In the genomic region with DNA sequence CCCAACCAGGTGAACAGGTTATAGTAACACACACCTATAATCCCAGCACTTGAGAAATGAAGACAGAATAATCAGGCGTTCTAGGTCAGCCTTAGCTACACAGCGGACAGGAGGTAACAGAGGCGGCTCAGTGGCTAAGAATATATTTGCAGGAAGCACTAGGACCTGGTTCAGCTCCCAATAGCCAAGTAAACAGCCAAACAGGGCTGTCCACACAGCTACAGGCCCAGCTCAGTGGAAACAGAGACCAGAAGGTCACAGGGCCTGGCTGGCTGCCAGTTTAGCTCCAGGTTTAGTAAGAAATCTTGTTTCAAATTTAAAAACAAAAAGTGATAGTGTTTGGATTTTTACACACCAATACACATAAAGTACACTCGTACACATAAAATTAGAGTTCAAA, we compare ENCODE assay signal across 20 mouse cellular contexts. TPM values are rescaled to one million over a fixed set of nuclear protein-coding genes. Genes with fewer than 3 reads are reported as not detected.
DNase-seq lines count a peak whose midpoint lies in the region; ATAC-seq and TF ChIP-seq lines count a peak whose summit lies in the region.
"Had no signal": no experiment of that assay in that cellular context is flagged by ENCODE, and none has a peak within 500 bp of the region (broad histone marks: within the 10 kb centered on the region; RNA-seq: fewer than 3 reads in every experiment).

No protein-coding gene starts in this region.

- WGBS in lung, embryonic 14.5 days = 73% methylated on average over 4 of the region's 4 CpGs
- WGBS in lung, adult 2 months = 72% methylated on average over 4 of the region's 4 CpGs
- 88% methylated on average over 4 of the region's 4 CpGs for WGBS in forebrain, embryonic 16.5 days
- 84% methylated on average over 4 of the region's 4 CpGs for WGBS in forebrain, embryonic 12.5 days

- no peaks in the 10 kb centered on the region for H3K9me3 ChIP-seq in lung, embryonic 14.5 days (ENCODE audit: low read depth, low read length)
- no peaks in the 10 kb centered on the region for H3K9me3 ChIP-seq in forebrain, embryonic 16.5 days (ENCODE audit: control insufficient read depth, low read length)
- H3K9me3 ChIP-seq in forebrain, embryonic 12.5 days = no peaks in the 10 kb centered on the region
- H3K9me3 ChIP-seq: embryonic facial prominence, embryonic 12.5 days; forebrain, embryonic 10.5 days; G1E; limb, embryonic 12.5 days; stomach, embryonic 15.5 days had no signal

- H3K4me2 ChIP-seq in lung, embryonic 14.5 days = no peak overlapping the region
- H3K4me2 ChIP-seq in forebrain, embryonic 16.5 days (ENCODE audit: low read length) = no peak overlapping the region
- H3K4me2 ChIP-seq in forebrain, embryonic 12.5 days = no peak overlapping the region
- H3K4me2 ChIP-seq: embryonic facial prominence, embryonic 12.5 days; limb, embryonic 12.5 days; stomach, embryonic 15.5 days had no signal

- H3K36me3 ChIP-seq in lung, embryonic 14.5 days (ENCODE audit: insufficient read depth) = peaks cover 17% of the 10 kb centered on the region; the same call in 1 of the 2 replicates
- no peaks in the 10 kb centered on the region for H3K36me3 ChIP-seq in forebrain, embryonic 16.5 days (ENCODE audit: control insufficient read depth, insufficient read depth)
- no peaks in the 10 kb centered on the region for H3K36me3 ChIP-seq in forebrain, embryonic 12.5 days (replicated peaks)
- H3K36me3 ChIP-seq: G1E; stomach, embryonic 15.5 days had no signal

- peaks cover 8% of the 10 kb centered on the region; the same call in 1 of the 2 replicates for H3K27me3 ChIP-seq in lung, embryonic 14.5 days (ENCODE audit: insufficient read depth, low read length)
- H3K27me3 ChIP-seq in forebrain, embryonic 16.5 days (replicated peaks; ENCODE audit: control insufficient read depth, insufficient read depth, low read length) = peaks cover 27% of the 10 kb centered on the region
- H3K27me3 ChIP-seq in forebrain, embryonic 12.5 days = peaks cover 53% of the 10 kb centered on the region

- H3K27ac ChIP-seq in lung, embryonic 14.5 days (ENCODE audit: low read depth) = no peak overlapping the region
- H3K27ac ChIP-seq in forebrain, embryonic 16.5 days (ENCODE audit: low read length) = no peak overlapping the region
- no peak overlapping the region for H3K27ac ChIP-seq in forebrain, embryonic 12.5 days
- H3K27ac ChIP-seq: embryonic facial prominence, embryonic 12.5 days; forebrain, embryonic 10.5 days; limb, embryonic 12.5 days; stomach, embryonic 15.5 days had no signal

- ATAC-seq in lung, embryonic 14.5 days (ENCODE audit: insufficient read depth) = no peak
- no peak for ATAC-seq in forebrain, embryonic 16.5 days
- no peak for ATAC-seq in forebrain, embryonic 12.5 days (ENCODE audit: low FRiP score)

- H3K4me1 ChIP-seq in lung, embryonic 14.5 days (ENCODE audit: insufficient read depth) = no peaks in the 10 kb centered on the region
- no peaks in the 10 kb centered on the region for H3K4me1 ChIP-seq in lung, adult 2 months (ENCODE audit: control insufficient read depth, insufficient read depth, low read length)
- no peaks in the 10 kb centered on the region for H3K4me1 ChIP-seq in forebrain, embryonic 16.5 days (replicated peaks; ENCODE audit: control insufficient read depth, insufficient read depth, low read length)
- H3K4me1 ChIP-seq in forebrain, embryonic 12.5 days = no peaks in the 10 kb centered on the region
- H3K4me1 ChIP-seq: embryonic facial prominence, embryonic 12.5 days; limb, embryonic 12.5 days had no signal

- TF ChIP-seq CTCF in lung, embryonic 14.5 days (IDR thresholded peaks at IDR 0.05; ENCODE audit: low read depth) = no peak
- TF ChIP-seq CTCF in lung, adult 2 months (IDR thresholded peaks at IDR 0.05; ENCODE audit: insufficient read depth, low read length) = no peak

- no peak overlapping the region for H3K4me3 ChIP-seq in lung, embryonic 14.5 days (ENCODE audit: low read depth, low read length)
- H3K4me3 ChIP-seq in lung, adult 2 months (replicated peaks; ENCODE audit: extremely low read depth, low read depth, low read length) = no peak overlapping the region
- no peak overlapping the region for H3K4me3 ChIP-seq in forebrain, embryonic 16.5 days (replicated peaks; ENCODE audit: low read length)
- no peak overlapping the region for H3K4me3 ChIP-seq in forebrain, embryonic 12.5 days (replicated peaks)
- H3K4me3 ChIP-seq: embryonic facial prominence, embryonic 12.5 days; forebrain, embryonic 10.5 days; limb, embryonic 12.5 days; stomach, embryonic 15.5 days had no signal

- no peak overlapping the region for H3K9ac ChIP-seq in lung, embryonic 14.5 days
- H3K9ac ChIP-seq in forebrain, embryonic 16.5 days (replicated peaks; ENCODE audit: low read depth, low read length) = no peak overlapping the region
- H3K9ac ChIP-seq in forebrain, embryonic 12.5 days = no peak overlapping the region
- H3K9ac ChIP-seq: embryonic facial prominence, embryonic 12.5 days; limb, embryonic 12.5 days; stomach, embryonic 15.5 days had no signal

- no peak for TF ChIP-seq POLR2A in lung, adult 2 months (IDR thresholded peaks at IDR 0.05; ENCODE audit: borderline replicate concordance, extremely low read depth, low read depth, low read length)

- DNase-seq in gastrocnemius, postnatal 10 days = peak; percentile 48
- no peak for DNase-seq in gastrocnemius, postnatal 4 days (ENCODE audit: low spot score in 2 of 2)
- peak; percentile 18 for DNase-seq in lung, embryonic 14.5 days
- no peak for DNase-seq in lung, adult 2 months
- peak; percentile 84 for DNase-seq in adipocyte (ENCODE audit: low spot score)
- peak; percentile 83 for DNase-seq in kidney, postnatal 10 days
- DNase-seq: cerebellum, postnatal 25 days; layer of hippocampus, adult 9-11 months; right cerebral cortex, postnatal 25 days; thymus, postnatal 4 days had no signal

RNA-seq across cellular contexts. Expression of gene Kcp, which starts 13.7 kb away (rescaled TPM):
- 10 to 100 TPM; 19.0 to 27.2 TPM for total RNA-seq in gastrocnemius, postnatal 10 days (2021)
- total RNA-seq in gastrocnemius, postnatal 4 days (2021) = 10 to 100 TPM; 37.6 to 40.5 TPM
- polyA plus RNA-seq in lung, embryonic 14.5 days (2014; fragmentation: Nextera tagmentation; extraction: Ambion mirVana) = 17.3 and 22.0 TPM in 2 replicates
- 8.8 and 12.3 TPM in 2 replicates for polyA plus RNA-seq in lung, adult 2 months (2012; rRNA removed)
- 15.4 and 17.1 TPM in 2 replicates for polyA plus RNA-seq in forebrain, embryonic 16.5 days (2015; fragmentation: Nextera tagmentation; extraction: Ambion mirVana)
- polyA plus RNA-seq in forebrain, embryonic 12.5 days (2016; fragmentation: Nextera tagmentation; extraction: Ambion mirVana) = 9.4 and 10.8 TPM in 2 replicates
- total RNA-seq: megakaryocyte, adult 5-6 weeks had no signal

RNA-seq across cellular contexts. Expression of gene Atp6v1fnb, which starts 22.9 kb away (rescaled TPM):
- under 1 TPM in 1 of 2 experiments, not detected in 1; 0.41 TPM for total RNA-seq in gastrocnemius, postnatal 10 days (2021)
- total RNA-seq in gastrocnemius, postnatal 4 days (2021) = not detected
- polyA plus RNA-seq in lung, embryonic 14.5 days (2014; fragmentation: Nextera tagmentation; extraction: Ambion mirVana) = not detected in 2 replicates
- polyA plus RNA-seq in lung, adult 2 months (2012; rRNA removed) = 0.20 TPM in 1 of 2 replicates, not detected in the other
- polyA plus RNA-seq in forebrain, embryonic 16.5 days (2015; fragmentation: Nextera tagmentation; extraction: Ambion mirVana) = not detected in 2 replicates
- polyA plus RNA-seq in forebrain, embryonic 12.5 days (2016; fragmentation: Nextera tagmentation; extraction: Ambion mirVana) = 0.37 TPM in 1 of 2 replicates, not detected in the other
- polyA plus RNA-seq: C2C12; G1E; heart, postnatal 0 days had no signal

RNA-seq across cellular contexts. Expression of gene Atp6v1f, which starts 26.6 kb away (rescaled TPM):
- 100 to 1,000 TPM; 101 to 102 TPM for total RNA-seq in gastrocnemius, postnatal 10 days (2021)
- total RNA-seq in gastrocnemius, postnatal 4 days (2021) = 10 to 100 TPM; 90.5 to 92.1 TPM
- 182 and 184 TPM in 2 replicates for polyA plus RNA-seq in lung, embryonic 14.5 days (2014; fragmentation: Nextera tagmentation; extraction: Ambion mirVana)
- polyA plus RNA-seq in lung, adult 2 months (2012; rRNA removed) = 256 and 275 TPM in 2 replicates
- polyA plus RNA-seq in forebrain, embryonic 16.5 days (2015; fragmentation: Nextera tagmentation; extraction: Ambion mirVana) = 295 and 324 TPM in 2 replicates
- polyA plus RNA-seq in forebrain, embryonic 12.5 days (2016; fragmentation: Nextera tagmentation; extraction: Ambion mirVana) = 196 and 197 TPM in 2 replicates

RNA-seq across cellular contexts. Expression of gene Irf5, which starts 32.3 kb away (rescaled TPM):
- 1 to 10 TPM; 1.8 to 2.8 TPM for total RNA-seq in gastrocnemius, postnatal 10 days (2021)
- total RNA-seq in gastrocnemius, postnatal 4 days (2021) = 1 to 10 TPM; 3.7 to 4.5 TPM
- 3.7 and 4.2 TPM in 2 replicates for polyA plus RNA-seq in lung, embryonic 14.5 days (2014; fragmentation: Nextera tagmentation; extraction: Ambion mirVana)
- polyA plus RNA-seq in lung, adult 2 months (2012; rRNA removed) = 35.2 and 36.6 TPM in 2 replicates
- 1.5 and 2.2 TPM in 2 replicates for polyA plus RNA-seq in forebrain, embryonic 16.5 days (2015; fragmentation: Nextera tagmentation; extraction: Ambion mirVana)
- 0.95 and 1.3 TPM in 2 replicates for polyA plus RNA-seq in forebrain, embryonic 12.5 days (2016; fragmentation: Nextera tagmentation; extraction: Ambion mirVana)

Comparison
In these comparisons a context has a peak if more than half of its experiments do, and no peak if none do; other contexts are left out.
1. DNase-seq: peak in gastrocnemius, postnatal 10 days (single experiment), lung, embryonic 14.5 days (single experiment), adipocyte (single experiment) and kidney, postnatal 10 days (single experiment); none in gastrocnemius, postnatal 4 days (0 of 2) and lung, adult 2 months (single experiment).